Mouse (Mus musculus) lung, postnatal 36 days (tissue): Measurements from ENCODE around the gene Asl.

ENCODE experiments used
- DNase-seq: peaks from one replicate; pipeline ENCODE4 v3.0.0; 2022; ENCODE audit warnings: mixed read lengths

The Asl gene

GRCm38 (mm10) chr5:130029142-130029897 is at the start of gene Asl, which contains the start of gene Crcp:
Gene Asl (minus strand): TSS chr5:130029247.
Gene Crcp (plus strand): TSS chr5:130029290.
- peak; percentile 92 for DNase-seq

- no peak for DNase-seq
Observed at GRCm38 (mm10) chr5:130078834-130079156, 49.7 kb upstream of the Asl start.

GRCm38 (mm10) chr5:130078096-130078833 is 49.2 kb upstream of the Asl start:
- DNase-seq, result no peak

- DNase-seq, result no peak
Observed at GRCm38 (mm10) chr5:130076396-130076795, 47.3 kb upstream of the Asl start.

- DNase-seq, result peak; percentile 52
Observed at GRCm38 (mm10) chr5:130074491-130074890, 45.4 kb upstream of the Asl start.

- DNase-seq, result no peak
Observed at GRCm38 (mm10) chr5:130073026-130073425, 44.0 kb upstream of the Asl start, which contains the start of gene Tpst1. Gene Tpst1 (plus strand): TSS chr5:130073326.

- DNase-seq, result no peak
Observed at GRCm38 (mm10) chr5:130067841-130068264, 38.8 kb upstream of the Asl start.

GRCm38 (mm10) chr5:130065579-130065978 is 36.5 kb upstream of the Asl start:
- peak; percentile 27 for DNase-seq

GRCm38 (mm10) chr5:130063760-130064159 is 34.7 kb upstream of the Asl start:
- DNase-seq, result no peak

GRCm38 (mm10) chr5:130062096-130062495 is 33.0 kb upstream of the Asl start:
- no peak for DNase-seq

GRCm38 (mm10) chr5:130060329-130060665 is 31.2 kb upstream of the Asl start:
- no peak for DNase-seq

GRCm38 (mm10) chr5:130059413-130060328 is 30.6 kb upstream of the Asl start:
- DNase-seq, result peak; percentile 37

GRCm38 (mm10) chr5:130056303-130056702 is 27.3 kb upstream of the Asl start:
- DNase-seq, result no peak

GRCm38 (mm10) chr5:130055688-130056087 is 26.6 kb upstream of the Asl start:
- no peak for DNase-seq

GRCm38 (mm10) chr5:130052955-130053354 is 23.9 kb upstream of the Asl start:
- DNase-seq, result no peak

GRCm38 (mm10) chr5:130052510-130052909 is 23.5 kb upstream of the Asl start:
- DNase-seq, result no peak

GRCm38 (mm10) chr5:130051073-130051860 is 22.2 kb upstream of the Asl start:
- DNase-seq, result no peak

- DNase-seq, result no peak
Observed at GRCm38 (mm10) chr5:130050416-130050815, 21.4 kb upstream of the Asl start.

GRCm38 (mm10) chr5:130048786-130049520 is 19.9 kb upstream of the Asl start:
- peak; percentile 51 for DNase-seq

GRCm38 (mm10) chr5:130047013-130047412 is 18.0 kb upstream of the Asl start:
- no peak for DNase-seq

- DNase-seq, result peak; percentile 50
Observed at GRCm38 (mm10) chr5:130046589-130046988, 17.5 kb upstream of the Asl start.

GRCm38 (mm10) chr5:130046100-130046499 is 17.1 kb upstream of the Asl start:
- no peak for DNase-seq
